Mouse (Mus musculus): ENCODE results near the gene Cd72.
A peak's percentile ranks its signal among the peaks of the same experiment; 100 is the strongest.
"Not testable (repeated sequence)": the region's sequence is repeated elsewhere in the genome, so short reads cannot be mapped to it uniquely, and the experiment has no call there.

Cd72 gene

GRCm38 (mm10) chr4:43454041-43454836 is at the start of gene Cd72:
Gene Cd72 (minus strand): TSS chr4:43454628.
- DNase-seq (ENCODE audit: low spot score in 2 of 2): no peak

DNA sequence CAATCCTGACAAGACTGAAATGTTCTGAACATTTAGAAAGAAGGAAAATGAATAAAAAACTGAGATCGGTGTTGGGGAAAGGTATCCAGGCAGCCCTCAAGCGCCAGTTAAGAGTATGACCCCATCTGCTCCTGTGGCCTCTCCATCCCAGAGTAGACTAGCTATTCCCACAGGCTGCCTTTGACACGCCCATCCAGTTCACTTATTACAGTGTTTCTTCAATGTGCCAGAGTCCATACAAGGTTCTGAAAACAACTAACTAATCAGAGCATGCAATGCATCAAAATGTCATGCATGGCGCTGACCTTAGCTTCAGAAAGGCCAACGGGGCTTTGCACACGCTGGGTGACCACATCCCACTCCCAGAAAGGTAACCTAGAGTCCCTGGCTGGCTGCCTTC is 49.1 kb upstream of the Cd72 start:
- no peak for DNase-seq (ENCODE audit: low spot score in 2 of 2)

DNA sequence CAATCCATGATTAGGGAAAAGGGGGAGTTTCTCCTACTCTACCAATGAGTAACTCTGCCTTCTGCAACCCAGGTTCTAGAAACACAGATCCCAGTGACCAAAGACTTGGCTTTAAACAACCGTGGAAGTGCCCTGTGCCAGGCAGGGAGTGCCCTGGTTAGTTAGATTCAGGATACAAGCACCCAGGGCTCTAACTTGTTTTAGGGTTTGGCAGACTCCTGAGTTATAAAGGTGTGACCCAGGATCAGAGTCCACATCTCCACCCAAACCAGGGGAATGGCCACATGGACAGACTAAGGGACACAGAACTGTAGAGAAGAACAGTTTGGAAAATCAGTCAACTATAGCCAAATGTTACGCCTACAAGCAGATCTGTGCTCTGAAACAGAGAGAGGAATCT is 48.6 kb upstream of the Cd72 start:
- DNase-seq (ENCODE audit: low spot score in 2 of 2): no peak

GRCm38 (mm10) chr4:43499407-43500333 is 45.2 kb upstream of the Cd72 start, which contains the start of gene Arhgef39:
Gene Arhgef39 (minus strand): TSS chr4:43499695.
- peak in 1 of 2 experiments; percentile 66 for DNase-seq (ENCODE audit: low spot score in 2 of 2)

GRCm38 (mm10) chr4:43498983-43499382 is 44.6 kb upstream of the Cd72 start:
- no peak for DNase-seq (ENCODE audit: low spot score in 2 of 2)

DNA sequence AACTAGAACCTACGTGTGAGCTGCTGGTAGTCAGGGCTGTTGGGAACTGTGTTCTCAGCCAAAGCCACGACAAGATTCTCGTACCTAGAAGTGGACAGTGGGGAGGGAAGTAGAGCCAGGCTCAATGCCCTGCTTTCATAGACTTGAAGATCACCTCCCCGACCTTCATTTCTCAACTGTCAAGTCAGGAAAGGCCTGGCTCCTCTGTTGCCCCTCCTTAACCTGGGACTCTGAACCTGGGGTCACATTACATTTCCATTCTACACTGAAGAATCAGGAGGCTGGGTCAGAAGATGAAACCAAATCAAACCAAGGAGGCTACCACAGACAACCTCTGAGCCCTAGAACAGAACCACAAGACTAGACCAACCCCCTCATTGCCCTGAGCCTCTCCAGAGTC is 43.5 kb upstream of the Cd72 start:
- no peak for DNase-seq (ENCODE audit: low spot score in 2 of 2)

DNA sequence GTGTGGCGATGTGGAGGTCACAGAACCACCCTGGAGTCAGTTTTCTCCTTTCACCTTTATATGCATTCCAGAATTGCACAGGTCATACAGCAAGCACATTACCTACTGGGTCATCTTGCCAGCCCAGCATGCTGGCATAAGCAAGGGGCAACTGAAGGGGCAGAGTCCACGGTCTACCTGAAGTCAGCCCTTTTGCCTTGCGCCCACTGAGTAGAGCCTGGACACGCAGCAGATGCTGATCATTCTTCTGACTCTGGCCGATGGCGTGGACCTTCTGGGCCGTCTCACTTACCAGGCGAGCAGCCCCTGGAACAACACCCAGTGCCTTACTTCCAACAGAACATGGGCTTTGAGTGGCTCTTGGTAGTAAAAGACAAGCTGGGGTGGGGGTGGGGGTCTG is 43.0 kb upstream of the Cd72 start:
- DNase-seq (ENCODE audit: low spot score in 2 of 2): no peak

DNA sequence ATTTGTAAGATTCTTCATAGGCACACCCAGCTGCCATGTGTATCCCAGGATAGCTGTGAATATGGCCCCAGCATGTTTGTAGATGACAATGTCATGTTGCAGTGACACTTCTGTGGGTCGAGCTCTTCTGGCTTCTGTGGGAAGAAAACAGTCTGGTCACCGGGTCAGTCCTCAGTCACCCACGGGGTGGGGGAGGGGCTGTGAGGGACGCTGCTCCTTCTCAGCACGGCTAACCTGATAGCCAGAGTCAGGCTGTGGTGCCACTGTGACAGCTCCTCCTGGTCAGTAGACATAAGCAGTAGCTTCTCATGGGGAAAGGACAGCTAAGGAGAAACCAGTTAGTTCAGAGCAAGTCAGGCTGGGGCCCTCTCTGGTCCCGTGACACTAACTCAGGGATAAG is 42.2 kb upstream of the Cd72 start:
- DNase-seq (ENCODE audit: low spot score in 2 of 2): no peak

DNA sequence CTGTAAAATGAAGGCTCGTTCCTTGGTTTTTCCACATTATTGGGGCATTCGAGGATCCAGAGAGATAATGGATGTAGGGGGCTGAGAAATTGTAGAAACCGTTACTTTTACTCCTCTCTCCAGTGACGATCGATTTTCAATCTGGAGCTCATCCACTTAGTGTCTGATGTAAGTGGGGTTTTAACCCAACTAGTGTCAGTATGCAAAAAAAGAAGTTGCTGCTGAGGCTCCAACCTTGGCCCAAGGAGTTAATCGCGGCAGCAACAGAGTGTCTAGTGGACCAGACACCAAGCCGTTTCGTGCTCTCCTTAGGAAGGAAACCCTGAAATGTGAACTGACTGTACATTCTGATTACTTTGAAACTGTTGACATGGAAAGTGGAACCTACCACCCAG is 39.4 kb upstream of the Cd72 start:
- DNase-seq (ENCODE audit: low spot score in 2 of 2): no peak

GRCm38 (mm10) chr4:43493186-43493845 is 38.9 kb upstream of the Cd72 start:
- DNase-seq (ENCODE audit: low spot score in 2 of 2): peak; percentile 93 to 96

DNA sequence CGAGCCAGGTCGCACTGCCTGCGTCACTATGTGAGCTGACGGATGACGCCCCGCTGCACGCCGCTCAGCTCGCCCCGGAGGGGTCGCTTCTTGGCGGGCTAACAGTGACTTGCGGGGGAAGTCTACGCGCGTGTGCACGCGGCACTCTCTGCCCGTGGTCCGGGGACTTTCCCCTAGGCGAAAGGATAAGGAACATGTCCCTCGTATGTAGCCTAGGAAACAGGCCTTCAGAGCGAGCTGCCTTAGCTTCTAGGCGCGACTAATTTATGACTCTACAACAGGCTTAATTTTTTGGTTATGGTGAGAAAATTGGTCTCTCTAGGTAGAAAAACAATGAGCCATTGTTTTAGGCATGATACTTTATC is 38.4 kb upstream of the Cd72 start, which contains the start of gene Ccdc107:
Gene Ccdc107 (plus strand): TSS at position 80 of the 365 bp plus-strand sequence.
- DNase-seq (ENCODE audit: low spot score in 2 of 2): peak; percentile 92

- DNase-seq (ENCODE audit: low spot score in 2 of 2): no peak
Measured at GRCm38 (mm10) chr4:43492101-43492820, 37.8 kb upstream of the Cd72 start.

- no peak for DNase-seq (ENCODE audit: low spot score in 2 of 2)
Measured at GRCm38 (mm10) chr4:43490801-43491200, 36.4 kb upstream of the Cd72 start.

- DNase-seq (ENCODE audit: low spot score in 2 of 2): no peak
Measured at GRCm38 (mm10) chr4:43489611-43490010, 35.2 kb upstream of the Cd72 start.

- DNase-seq (ENCODE audit: low spot score in 2 of 2): not testable (repeated sequence)
Measured at GRCm38 (mm10) chr4:43485666-43486065, 31.2 kb upstream of the Cd72 start.

- DNase-seq (ENCODE audit: low spot score in 2 of 2): no peak
Measured at GRCm38 (mm10) chr4:43483535-43484091, 29.2 kb upstream of the Cd72 start, which contains the start of gene Sit1. Gene Sit1 (minus strand): TSS chr4:43483734.

GRCm38 (mm10) chr4:43482591-43482990 is 28.2 kb upstream of the Cd72 start:
- no peak for DNase-seq (ENCODE audit: low spot score in 2 of 2)

DNA sequence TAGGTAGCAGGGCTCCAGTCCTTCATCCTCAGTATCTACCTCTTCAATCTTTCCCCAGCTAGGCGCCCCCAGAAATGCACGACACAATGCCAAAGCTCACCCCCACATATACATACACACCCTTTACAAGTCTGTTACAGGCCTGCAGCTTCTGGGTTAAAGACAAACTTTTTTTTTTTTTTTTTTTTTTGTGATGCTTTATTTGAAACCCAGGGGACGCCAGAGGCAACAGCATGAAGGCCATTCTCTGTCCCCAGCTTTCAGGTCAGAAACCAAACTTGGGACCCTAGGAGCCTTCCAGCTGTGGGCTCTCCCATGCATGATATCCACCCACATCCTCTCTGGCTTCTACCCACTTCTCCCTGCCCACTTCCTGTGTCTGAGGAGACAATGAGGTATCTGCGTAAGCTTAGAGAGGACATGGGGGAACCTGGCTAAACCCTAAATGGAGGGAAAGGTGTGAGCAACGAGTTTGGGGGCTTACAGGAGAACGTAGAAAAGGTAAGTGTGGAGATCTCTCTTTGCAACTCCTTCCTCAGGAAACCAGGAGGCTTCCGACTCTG is 27.5 kb upstream of the Cd72 start:
- no peak for DNase-seq (ENCODE audit: low spot score in 2 of 2)

- no peak for DNase-seq (ENCODE audit: low spot score in 2 of 2)
Measured at GRCm38 (mm10) chr4:43480985-43481384, 26.6 kb upstream of the Cd72 start.

Measured in frontal cortex, postnatal 14 days (tissue).